12 mouse cellular contexts compared by ENCODE assay signal in the genomic region with DNA sequence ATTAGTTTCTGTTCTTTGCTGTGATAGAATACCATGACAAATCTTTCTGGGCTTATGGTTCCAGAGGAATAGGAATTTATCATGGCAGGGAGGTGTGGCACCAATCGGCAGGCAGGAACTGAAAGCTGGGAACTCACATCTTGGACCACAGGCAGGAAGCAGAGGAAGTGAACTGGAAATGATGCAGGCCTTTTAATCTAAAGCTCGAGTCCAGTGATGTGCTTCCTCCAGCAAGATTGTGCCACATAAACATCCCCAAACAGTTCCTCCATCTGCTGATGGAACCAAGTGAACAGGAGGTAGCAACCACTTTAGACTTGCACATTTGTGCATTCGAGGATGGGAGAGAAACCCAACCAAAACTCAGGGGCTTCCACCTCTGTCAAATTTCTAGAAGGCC. TPM values are rescaled to one million over a fixed set of nuclear protein-coding genes. Genes with fewer than 3 reads are reported as not detected.
DNase-seq lines count a peak whose midpoint lies in the region; ATAC-seq and TF ChIP-seq lines count a peak whose summit lies in the region.
"Had no signal": no experiment of that assay in that cellular context is flagged by ENCODE, and none has a peak within 500 bp of the region (broad histone marks: within the 10 kb centered on the region; RNA-seq: fewer than 3 reads in every experiment).

No protein-coding gene starts in this region.

- H3K4me2 ChIP-seq in heart, embryonic 15.5 days = no peak overlapping the region
- H3K4me2 ChIP-seq: midbrain, embryonic 12.5 days; neural tube, embryonic 13.5 days had no signal

- H3K9me3 ChIP-seq in heart, embryonic 15.5 days (replicated peaks) = no peaks in the 10 kb centered on the region
- H3K9me3 ChIP-seq: midbrain, embryonic 12.5 days; neural tube, embryonic 13.5 days had no signal

- TF ChIP-seq CTCF in bone marrow macrophage, adult 2 months (IDR thresholded peaks at IDR 0.05; ENCODE audit: low read depth, low read length) = no peak

- 0 out of 2 replicates have a peak overlapping the region, but pooled peaks have one; percentile 37 for H3K27ac ChIP-seq in heart, embryonic 15.5 days
- peak overlapping the region; percentile 51 for H3K27ac ChIP-seq in bone marrow macrophage, adult 2 months (ENCODE audit: insufficient read depth, low read depth, low read length)
- H3K27ac ChIP-seq: midbrain, embryonic 12.5 days; neural tube, embryonic 13.5 days had no signal

- TF ChIP-seq POLR2A in bone marrow macrophage, adult 2 months (IDR thresholded peaks at IDR 0.05; ENCODE audit: borderline replicate concordance, low read depth, low read length) = no peak

- WGBS in heart, embryonic 15.5 days = 49% methylated on average over 3 of the region's 3 CpGs

- H3K9ac ChIP-seq in heart, embryonic 15.5 days = no peak overlapping the region
- H3K9ac ChIP-seq: midbrain, embryonic 12.5 days; neural tube, embryonic 13.5 days had no signal

- ATAC-seq in heart, embryonic 15.5 days (replicated peaks; ENCODE audit: insufficient number of reproducible peaks, insufficient read depth, low FRiP score, low read depth) = 0 out of 2 replicates have a peak, but pooled peaks have one; percentile 43
- peak; percentile 86 for ATAC-seq in megakaryocyte, adult 5-6 weeks (ENCODE audit: poor library complexity, severe bottlenecking)

- peaks cover 7% of the 10 kb centered on the region; the same call in 1 of the 2 replicates for H3K36me3 ChIP-seq in heart, embryonic 15.5 days
- H3K36me3 ChIP-seq: midbrain, embryonic 12.5 days had no signal

- intact Hi-C loops in heart, postnatal 14 days (cut with DNase I) = no loop called here

- H3K4me3 ChIP-seq in heart, embryonic 15.5 days = no peak overlapping the region
- no peak overlapping the region for H3K4me3 ChIP-seq in bone marrow macrophage, adult 2 months (ENCODE audit: insufficient read depth, low read length)
- H3K4me3 ChIP-seq: midbrain, embryonic 12.5 days; neural tube, embryonic 13.5 days had no signal

- no peaks in the 10 kb centered on the region for H3K27me3 ChIP-seq in heart, embryonic 15.5 days
- H3K27me3 ChIP-seq: midbrain, embryonic 12.5 days; neural tube, embryonic 13.5 days had no signal

- no peak for DNase-seq in heart, postnatal 14 days
- DNase-seq in lung, adult 18-20 months = peak; percentile 61 to 74
- no peak for DNase-seq in testis, postnatal 10 days (ENCODE audit: low spot score)
- no peak for DNase-seq in thymus, adult 18-20 months
- no peak for DNase-seq in gastrocnemius, postnatal 10 days
- DNase-seq: layer of hippocampus, postnatal 36 days; thymus, postnatal 4 days had no signal

- H3K4me1 ChIP-seq in heart, embryonic 15.5 days (replicated peaks) = 0 out of 2 replicates have a peak, but pooled peaks cover 7% of the 10 kb centered on the region
- peaks cover 39% of the 10 kb centered on the region for H3K4me1 ChIP-seq in bone marrow macrophage, adult 2 months (ENCODE audit: control insufficient read depth, insufficient read depth, low read length)
- H3K4me1 ChIP-seq: midbrain, embryonic 12.5 days; neural tube, embryonic 13.5 days had no signal

RNA-seq across cellular contexts. Expression of a gene that starts 12.6 kb away (rescaled TPM):
- 11.9 and 13.8 TPM in 2 replicates for polyA plus RNA-seq in heart, embryonic 15.5 days (2015; fragmentation: Nextera tagmentation; extraction: Ambion mirVana)
- 10 to 100 TPM; 15.6 to 18.2 TPM for total RNA-seq in heart, postnatal 14 days (2021)
- 58.8 and 59.0 TPM in 2 replicates for polyA plus RNA-seq in bone marrow macrophage, adult 2 months (2012; ENCODE audit: insufficient read depth, insufficient read length, missing spikeins)
- 63.3 and 74.9 TPM in 2 replicates for total RNA-seq in megakaryocyte, adult 5-6 weeks (2015)
- total RNA-seq in megakaryocyte, adult 5-6 weeks (2017) = 47.5 and 50.7 TPM in 2 replicates
- total RNA-seq in gastrocnemius, postnatal 10 days (2021) = 10 to 100 TPM; 12.1 to 15.1 TPM

RNA-seq across cellular contexts. Expression of a gene that starts 28.0 kb away (rescaled TPM):
- polyA plus RNA-seq in heart, embryonic 15.5 days (2015; fragmentation: Nextera tagmentation; extraction: Ambion mirVana) = 0.44 TPM in 1 of 2 replicates, not detected in the other
- total RNA-seq in heart, postnatal 14 days (2021) = under 1 TPM in 1 of 2 experiments, not detected in 1; 0.73 TPM
- 6.1 and 6.3 TPM in 2 replicates for polyA plus RNA-seq in bone marrow macrophage, adult 2 months (2012; ENCODE audit: insufficient read depth, insufficient read length, missing spikeins)
- 34.8 and 37.4 TPM in 2 replicates for total RNA-seq in megakaryocyte, adult 5-6 weeks (2015)
- total RNA-seq in megakaryocyte, adult 5-6 weeks (2017) = 54.5 and 54.9 TPM in 2 replicates
- total RNA-seq in gastrocnemius, postnatal 10 days (2021) = under 1 TPM in 1 of 2 experiments, not detected in 1; 0.23 TPM
- polyA plus RNA-seq: neural tube, embryonic 13.5 days had no signal

Comparison
In these comparisons a context has a peak if more than half of its experiments do, and no peak if none do; other contexts are left out.
1. DNase-seq: peak in lung, adult 18-20 months (2 of 2); none in heart, postnatal 14 days (0 of 2), testis, postnatal 10 days (single experiment), thymus, adult 18-20 months (0 of 2) and gastrocnemius, postnatal 10 days (single experiment).
2. RNA of a gene that starts 28.0 kb away (total RNA-seq): 34.8 to 54.9 TPM in megakaryocyte, adult 5-6 weeks; 0.73 TPM in heart, postnatal 14 days and 0.23 TPM in gastrocnemius, postnatal 10 days; every median in the first group is over 10 times any median in the second.